Mouse (Mus musculus): ENCODE measurements at regions not wholly inside any gene's neighbourhood (a gene's known extent, or its start where the extent isn't known, plus 50 kb on each side); places are given as distances from the start of the nearest gene placed in this dataset.

- TF ChIP-seq CTCF (IDR thresholded peaks at IDR 0.05) (no peak), EP300 (IDR thresholded peaks at IDR 0.05) (no peak)
Observed at GRCm38 (mm10) chr14:76725844-76726243, 169.2 kb upstream of the Serp2 start.
